Mouse (Mus musculus): ENCODE measurements around the gene Ttc32.

DNA sequence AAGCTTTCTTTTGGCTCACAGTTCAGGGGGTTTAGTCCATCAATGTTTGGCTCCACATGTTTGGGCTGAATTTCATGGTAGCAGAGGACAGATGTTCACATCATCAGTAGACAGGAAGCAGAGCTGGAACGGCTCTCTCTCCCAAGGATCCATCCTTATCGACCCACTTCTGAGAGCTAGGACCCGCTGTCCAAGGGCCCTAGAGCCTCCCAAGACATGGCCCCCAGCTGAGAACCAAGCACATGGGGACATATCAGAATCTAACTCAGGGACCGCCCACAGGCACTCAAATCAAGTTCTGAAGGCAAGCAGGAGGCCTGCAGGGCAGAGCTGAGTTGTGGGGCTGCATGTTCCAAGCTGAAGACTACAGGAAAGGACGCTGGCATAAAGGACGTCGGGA lies 14.9 kb downstream of the Ttc32 start:
- TF ChIP-seq CTCF (conservative IDR thresholded peaks at IDR 0.05; ENCODE audit: low read length) (no peak), NANOG (IDR thresholded peaks at IDR 0.05; ENCODE audit: borderline replicate concordance, low read length) (no peak)
